Mouse (Mus musculus) heart, embryonic 13.5 days (tissue): ENCODE measurements around the gene Spata16. TPM values are rescaled to one million over a fixed set of nuclear protein-coding genes. Genes with fewer than 3 reads are reported as not detected.

Source experiments
- ATAC-seq: fragments of 200-750 bp; cut with Nextera tagmentation; 2 replicates; pipeline ENCODE4 v1.8.0; 2017; ENCODE audit warnings: moderate TSS enrichment; ENCODE audit not compliant: insufficient number of reproducible peaks, low FRiP score, low TSS enrichment; ENCODE audit errors: extremely low read depth
- H3K27ac ChIP-seq: fragments of 300-500 bp; sonication (generic); replicated peaks from 2 replicates; pipeline ENCODE4 v1.5.1; 2015; ENCODE audit warnings: moderate library complexity, mild to moderate bottlenecking, inconsistent platforms
- H3K27me3 ChIP-seq: fragments of 300-500 bp; sonication (generic); replicated peaks from 2 replicates; pipeline ENCODE4 v1.6.1; 2015; ENCODE audit warnings: mild to moderate bottlenecking, inconsistent platforms
- H3K36me3 ChIP-seq: fragments of 300-500 bp; sonication (generic); 2 replicates; pipeline ENCODE4 v1.6.1; 2015; ENCODE audit warnings: mild to moderate bottlenecking, inconsistent platforms
- H3K4me1 ChIP-seq: fragments of 300-500 bp; sonication (generic); 2 replicates; pipeline ENCODE4 v1.6.1; 2015; ENCODE audit warnings: inconsistent platforms
- H3K4me2 ChIP-seq: fragments of 300-500 bp; sonication (generic); 2 replicates; pipeline ENCODE4 v1.6.1; 2015; ENCODE audit warnings: inconsistent platforms, mild to moderate bottlenecking, moderate library complexity
- H3K4me3 ChIP-seq: fragments of 300-500 bp; sonication (generic); 2 replicates; pipeline ENCODE4 v1.5.1; 2015; ENCODE audit warnings: moderate library complexity, mild to moderate bottlenecking, inconsistent platforms
- H3K9ac ChIP-seq: fragments of 300-500 bp; sonication (generic); 2 replicates; pipeline ENCODE4 v1.6.1; 2015; ENCODE audit warnings: inconsistent platforms, mild to moderate bottlenecking, moderate library complexity
- H3K9me3 ChIP-seq: fragments of 300-500 bp; sonication (generic); 2 replicates; pipeline ENCODE4 v1.6.1; 2016; ENCODE audit warnings: inconsistent platforms
- WGBS: fragments of 180-500 bp; shearing (Covaris S2); methylation state at CpG from one replicate; pipeline ENCODE4 v1.1.7; 2015; ENCODE audit warnings: mixed read lengths; 5-methylcytosine and 5-hydroxymethylcytosine counted together
- microRNA-seq: library from miRNA; unstranded; fragments of <30 nt; microRNA quantifications from one replicate; pipeline ENCODE4, GENCODE M21; 2016
- polyA plus RNA-seq: library from polyadenylated mRNA; unstranded; fragments of >200 nt; fragmentation: Nextera tagmentation; extraction: Ambion mirVana; gene quantifications from 2 replicates; pipeline ENCODE4 v1.2.1, GENCODE M21; 2015

Spata16 gene
- polyA plus RNA-seq, 1 experiment from 2014 or later, result not detected

DNA sequence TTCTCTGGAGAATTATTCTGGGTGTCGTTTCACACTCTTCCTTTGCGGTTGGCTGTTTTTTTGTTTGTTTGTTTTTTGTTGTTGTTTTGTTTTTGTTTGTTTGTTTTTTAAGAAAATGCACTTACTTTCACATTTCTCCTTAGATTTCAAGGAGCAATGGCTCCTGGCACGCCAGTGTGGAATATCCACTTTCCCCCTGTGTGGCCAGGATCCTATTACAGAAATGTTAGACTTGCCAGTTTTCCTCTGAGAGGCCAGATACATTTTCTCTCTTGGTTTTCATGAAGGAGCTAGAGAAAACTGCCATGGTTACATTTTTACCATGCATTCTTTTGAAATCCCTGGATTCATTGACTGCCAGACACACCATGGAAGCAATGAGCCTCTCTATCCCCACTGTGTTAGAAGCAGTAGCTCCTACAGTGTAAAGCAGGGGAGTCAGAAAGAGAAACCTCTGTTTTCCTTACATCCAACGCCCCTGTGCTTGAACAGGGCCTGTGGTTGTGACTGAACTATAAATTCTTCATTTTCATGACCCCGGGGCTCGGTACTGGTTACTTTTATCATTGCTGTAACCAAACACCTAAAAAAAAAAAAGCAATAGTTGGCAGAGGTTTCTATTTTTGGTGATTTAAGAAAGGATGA is 344.7 kb downstream of the Spata16 start:
- Histone ChIP-seq H3K9me3 (no peaks in the 10 kb centered on the region), H3K4me3 (no peak overlapping the region), H3K9ac (no peak overlapping the region), H3K4me2 (no peak overlapping the region), H3K27ac (no peak overlapping the region), H3K36me3 (no peaks in the 10 kb centered on the region), H3K27me3 (no peaks in the 10 kb centered on the region), H3K4me1 (no peaks in the 10 kb centered on the region)
- 72% methylated on average over 6 of the region's 6 CpGs for WGBS
- no peak for ATAC-seq

DNA sequence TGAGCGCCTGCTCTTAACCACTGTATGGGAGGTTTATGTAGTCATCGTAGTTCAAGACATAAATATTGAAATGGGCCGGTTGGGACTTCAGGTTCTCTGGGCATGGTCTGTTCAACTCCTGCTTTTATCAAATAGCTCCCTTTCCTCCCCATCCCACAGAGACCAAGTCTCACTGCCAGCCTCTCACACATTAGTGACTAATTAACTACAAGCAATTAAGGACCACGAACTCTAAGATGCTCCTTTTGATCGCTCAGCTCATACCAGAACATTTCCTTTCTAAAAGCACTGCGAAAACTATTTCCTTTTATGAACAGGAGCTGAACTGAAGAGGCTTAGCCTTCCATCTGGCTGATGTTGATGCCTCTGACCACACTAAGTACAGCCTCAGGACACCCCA is 346.3 kb downstream of the Spata16 start:
- Histone ChIP-seq H3K4me2 (no peak overlapping the region), H3K4me1 (no peaks in the 10 kb centered on the region), H3K27ac (no peak overlapping the region), H3K27me3 (no peaks in the 10 kb centered on the region), H3K36me3 (no peaks in the 10 kb centered on the region), H3K9ac (no peak overlapping the region), H3K4me3 (no peak overlapping the region), H3K9me3 (no peaks in the 10 kb centered on the region)
- WGBS, result 82% methylated on average over 6 of the region's 6 CpGs
- no peak for ATAC-seq

DNA sequence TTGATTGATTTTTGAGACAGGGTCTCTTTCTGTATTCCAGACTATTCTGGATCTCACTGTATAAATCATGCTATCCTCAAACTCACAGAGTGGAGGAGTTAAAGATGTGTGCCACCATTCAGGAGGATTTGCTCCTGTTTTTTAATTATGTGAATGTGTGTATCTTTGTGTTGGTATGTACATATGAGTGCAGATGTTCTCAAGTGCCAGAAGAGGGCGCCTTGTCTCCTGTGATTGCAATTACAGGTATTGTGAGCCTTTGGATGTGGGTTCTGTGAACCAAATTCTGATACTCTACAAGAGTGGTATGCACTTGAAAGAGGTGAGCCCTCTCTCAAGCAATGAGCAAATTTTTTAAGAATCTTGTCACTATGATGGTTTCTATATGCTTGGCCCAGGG is 369.4 kb downstream of the Spata16 start:
- H3K9ac ChIP-seq, result no peak overlapping the region
- H3K36me3 ChIP-seq, result no peaks in the 10 kb centered on the region
- H3K9me3 ChIP-seq, result peaks cover 8% of the 10 kb centered on the region; the same call in 1 of the 2 replicates
- ATAC-seq, result no peak
- H3K4me2 ChIP-seq, result no peak overlapping the region
- WGBS, result 45% methylated on average over 1 of the region's 1 CpGs
- no peak overlapping the region for H3K4me3 ChIP-seq
- no peak overlapping the region for H3K27ac ChIP-seq
- no peaks in the 10 kb centered on the region for H3K4me1 ChIP-seq
- no peaks in the 10 kb centered on the region for H3K27me3 ChIP-seq

DNA sequence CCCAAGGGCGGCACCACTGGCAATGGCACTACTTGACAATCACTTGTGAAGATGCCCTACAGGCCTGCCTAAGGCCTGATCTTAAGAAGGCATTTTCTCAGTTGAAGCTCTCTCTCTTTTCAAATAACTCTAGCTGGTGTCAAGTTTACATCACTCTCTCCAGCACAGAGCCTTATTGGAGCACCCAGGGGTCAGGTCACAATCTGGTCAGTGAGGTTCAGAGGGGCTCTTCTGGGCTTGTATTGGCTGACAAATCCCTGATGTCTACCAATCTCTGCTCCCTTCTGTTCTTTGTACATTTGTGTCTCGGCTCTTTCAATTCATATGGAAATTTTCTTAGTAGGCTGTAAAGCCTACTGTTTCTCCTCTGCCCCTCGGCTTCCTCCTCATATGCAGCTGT is 390.5 kb downstream of the Spata16 start:
- no peaks in the 10 kb centered on the region for H3K4me1 ChIP-seq
- no peaks in the 10 kb centered on the region for H3K27me3 ChIP-seq
- no peaks in the 10 kb centered on the region for H3K36me3 ChIP-seq
- H3K27ac ChIP-seq, result no peak overlapping the region
- WGBS, result 73% methylated on average over 3 of the region's 3 CpGs
- no peak overlapping the region for H3K9ac ChIP-seq
- no peak overlapping the region for H3K4me2 ChIP-seq
- H3K9me3 ChIP-seq, result peaks cover 7% of the 10 kb centered on the region; the same call in 1 of the 2 replicates
- H3K4me3 ChIP-seq, result no peak overlapping the region
- ATAC-seq, result no peak

DNA sequence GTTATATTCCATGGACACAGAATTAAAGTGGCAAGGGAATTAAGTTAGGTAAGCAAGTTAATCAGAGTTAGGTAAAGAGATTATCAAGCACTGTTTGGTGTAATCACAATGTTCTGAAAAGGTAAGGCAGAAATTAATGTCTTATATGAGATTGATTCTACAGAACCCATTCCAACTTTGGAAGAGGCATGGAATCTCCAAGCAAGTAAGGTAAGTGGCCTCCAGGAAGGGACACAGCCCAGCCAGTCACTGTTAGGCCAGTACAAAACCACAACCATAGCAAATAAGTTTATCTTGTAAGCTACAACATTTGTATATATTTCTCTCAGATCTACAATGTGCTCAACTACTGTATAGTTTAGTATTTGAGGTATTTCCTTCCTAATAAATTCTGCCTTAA is 391.1 kb downstream of the Spata16 start:
- H3K4me1 ChIP-seq, result no peaks in the 10 kb centered on the region
- no peak overlapping the region for H3K4me3 ChIP-seq
- H3K36me3 ChIP-seq, result no peaks in the 10 kb centered on the region
- no peak overlapping the region for H3K27ac ChIP-seq
- H3K9me3 ChIP-seq, result peaks cover 7% of the 10 kb centered on the region; the same call in 1 of the 2 replicates
- no peak for ATAC-seq
- H3K4me2 ChIP-seq, result no peak overlapping the region
- no peaks in the 10 kb centered on the region for H3K27me3 ChIP-seq
- H3K9ac ChIP-seq, result no peak overlapping the region

DNA sequence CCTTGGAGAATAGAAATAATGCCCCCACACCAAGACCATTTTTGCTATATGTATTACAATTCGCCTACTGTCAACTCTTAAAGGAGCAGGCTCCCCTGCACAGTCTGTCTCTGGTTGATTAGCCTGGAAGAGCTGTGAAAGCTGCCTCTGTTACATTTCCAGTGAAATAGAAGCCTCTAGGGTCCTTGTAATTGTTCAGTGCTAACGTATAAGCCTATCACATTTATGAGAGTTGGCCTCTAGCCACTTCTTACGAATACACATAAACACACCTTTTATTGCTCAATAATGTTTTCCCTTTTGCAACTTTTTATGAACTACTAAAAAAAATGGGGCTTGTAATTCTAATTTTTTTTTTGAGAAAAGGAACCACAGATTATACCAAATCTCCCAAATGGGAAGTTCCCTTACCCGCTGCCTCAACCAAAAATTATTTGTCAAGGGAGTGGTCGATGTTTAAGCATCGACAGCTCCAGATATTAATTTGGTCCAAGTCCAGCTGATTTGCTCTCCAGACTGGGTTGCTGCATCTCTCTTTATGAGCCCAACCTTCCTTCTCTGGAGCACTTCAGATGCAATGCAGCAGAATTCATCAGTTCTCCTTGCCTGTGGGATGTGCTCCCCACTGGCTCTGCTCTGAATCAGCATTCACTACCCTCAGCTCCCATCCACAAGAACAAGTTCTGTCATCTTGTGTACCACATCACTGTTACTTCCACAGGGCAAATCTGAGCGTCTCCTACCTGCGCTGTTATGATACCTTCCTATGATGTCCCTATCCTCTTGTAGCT is 392.8 kb downstream of the Spata16 start:
- Histone ChIP-seq H3K4me1 (no peaks in the 10 kb centered on the region), H3K9me3 (peaks cover 5% of the 10 kb centered on the region; the same call in 1 of the 2 replicates), H3K27me3 (no peaks in the 10 kb centered on the region), H3K4me2 (no peak overlapping the region), H3K27ac (no peak overlapping the region), H3K4me3 (no peak overlapping the region), H3K9ac (no peak overlapping the region), H3K36me3 (no peaks in the 10 kb centered on the region)
- ATAC-seq, result no peak
- 76% methylated on average over 8 of the region's 8 CpGs for WGBS

Small RNAs within 50 kb of the gene (microRNA-seq; reads per million reads assigned to microRNA genes)
- not detected for gene Gm25773
- not detected for gene Gm44464
